Mouse (Mus musculus) urinary bladder, adult 18-20 months (tissue): ENCODE measurements around the gene Gm44805.
A peak's percentile ranks its signal among the peaks of the same experiment; 100 is the strongest.

Experiments
- DNase-seq, 2 experiments: peaks; one replicate each; pipeline ENCODE4 v3.0.0; 2022; ENCODE audit warnings: low spot score in 2 of 2, mixed read lengths in 2 of 2

Gene Gm44805

DNA sequence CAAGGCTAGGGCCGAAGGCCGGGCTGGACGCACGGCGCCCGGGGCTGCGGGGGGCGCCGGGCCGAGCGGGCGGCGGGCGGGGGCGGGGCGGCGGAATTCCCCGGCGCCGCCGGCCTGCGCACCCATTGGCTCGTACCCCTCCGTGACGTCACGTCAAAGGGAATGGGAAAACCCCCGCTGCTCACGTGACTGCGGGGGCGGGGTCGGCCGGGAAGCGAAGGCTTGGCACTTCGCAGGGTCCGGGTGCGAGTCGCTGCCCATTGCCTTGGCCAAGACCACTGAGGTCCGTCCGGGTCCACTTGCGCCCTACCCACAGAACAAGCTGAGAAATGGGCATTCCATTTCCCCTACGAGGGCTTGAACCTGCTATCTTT is 51.9 kb downstream of the Gm44805 start, which contains the start of gene Relb:
TSS of gene Relb (minus strand) at position 78 of the 374 bp plus-strand sequence.
- DNase-seq = peak; percentile 87 to 88

GRCm38 (mm10) chr7:19628536-19629360 is 52.5 kb downstream of the Gm44805 start:
- peak; percentile 94 to 97 for DNase-seq

DNA sequence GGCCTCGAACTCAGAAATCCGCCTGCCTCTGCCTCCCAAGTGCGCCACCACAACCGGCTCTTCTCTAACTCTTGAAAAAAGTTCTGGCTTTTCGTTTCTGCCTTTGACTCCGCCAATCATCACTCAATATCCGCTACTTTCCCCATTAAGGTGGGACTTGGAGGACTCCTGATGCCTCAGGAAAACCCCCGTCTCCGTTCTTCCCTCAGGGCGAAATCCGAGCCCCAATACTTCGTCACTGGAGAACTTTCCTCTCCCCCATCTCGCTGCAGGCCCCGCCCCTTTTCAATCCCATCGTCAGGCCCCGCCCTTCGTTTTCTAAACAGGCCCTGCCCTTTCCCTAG is 53.1 kb downstream of the Gm44805 start:
- DNase-seq = no peak

DNA sequence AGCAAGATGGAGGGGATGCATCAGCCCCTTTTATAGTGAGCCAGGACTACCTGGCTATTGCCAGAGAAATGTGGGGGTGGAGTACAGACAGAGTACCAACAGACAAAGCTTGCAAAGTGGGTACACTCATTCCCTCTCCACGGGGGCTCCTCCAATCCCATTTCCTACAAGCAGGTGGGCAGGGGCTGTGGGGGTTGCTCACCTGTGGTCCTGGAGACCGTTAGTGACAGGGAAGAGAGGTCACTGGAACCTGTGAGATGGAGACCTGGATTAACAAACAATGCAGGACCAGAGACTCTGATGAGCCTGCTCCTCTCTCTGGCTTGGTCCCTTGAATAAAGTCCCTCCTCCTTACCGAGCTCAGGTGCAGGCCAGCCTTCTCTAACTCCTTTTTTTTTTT is 53.5 kb downstream of the Gm44805 start:
- DNase-seq = no peak

DNA sequence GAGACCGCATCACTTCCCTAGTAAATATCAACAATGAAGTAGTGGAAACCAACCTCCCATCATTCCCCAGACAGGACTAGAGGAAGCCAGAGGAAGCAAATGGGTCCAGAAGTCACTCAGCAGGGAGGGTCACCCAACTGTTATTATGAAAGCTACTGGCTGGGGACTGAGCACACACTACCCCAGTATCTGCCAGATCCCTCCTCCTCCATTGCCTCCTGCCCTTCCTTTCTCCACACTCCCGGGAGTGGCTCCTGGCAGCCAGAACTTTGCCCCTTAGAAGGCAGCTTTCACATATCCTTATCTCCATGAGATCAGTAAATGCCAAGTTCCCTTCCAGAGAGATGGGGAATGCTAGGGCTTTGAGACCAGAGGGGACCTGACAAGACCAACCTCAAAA is 57.8 kb downstream of the Gm44805 start:
- DNase-seq = no peak

DNA sequence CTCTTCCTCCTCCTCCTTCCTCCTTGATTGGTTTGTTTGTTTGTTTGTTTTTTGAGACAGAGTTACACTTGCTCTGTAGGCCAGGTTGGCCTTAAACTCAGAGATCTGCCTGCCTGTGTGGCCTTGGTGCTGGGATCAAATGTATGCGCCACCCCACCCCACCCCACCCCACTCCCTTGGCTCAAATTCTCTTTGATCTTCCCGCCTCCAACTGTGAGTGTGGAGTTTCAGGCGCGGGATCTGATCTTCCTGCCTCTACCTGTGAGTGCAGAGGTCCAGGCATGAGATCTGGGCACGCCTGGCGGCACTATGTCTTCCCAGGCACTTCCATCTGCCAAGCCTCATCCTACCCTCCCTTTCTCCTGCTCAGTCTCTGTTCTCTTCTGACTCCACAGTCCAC is 59.0 kb downstream of the Gm44805 start:
- no peak for DNase-seq
